Mouse (Mus musculus): ENCODE results near the gene Selenbp1. TPM values are rescaled to one million over a fixed set of nuclear protein-coding genes. Genes with fewer than 3 reads are reported as not detected.

Selenbp1 gene
- total and polyA plus RNA-seq, 3 experiments: 0.25 TPM; not detected in 2

DNA sequence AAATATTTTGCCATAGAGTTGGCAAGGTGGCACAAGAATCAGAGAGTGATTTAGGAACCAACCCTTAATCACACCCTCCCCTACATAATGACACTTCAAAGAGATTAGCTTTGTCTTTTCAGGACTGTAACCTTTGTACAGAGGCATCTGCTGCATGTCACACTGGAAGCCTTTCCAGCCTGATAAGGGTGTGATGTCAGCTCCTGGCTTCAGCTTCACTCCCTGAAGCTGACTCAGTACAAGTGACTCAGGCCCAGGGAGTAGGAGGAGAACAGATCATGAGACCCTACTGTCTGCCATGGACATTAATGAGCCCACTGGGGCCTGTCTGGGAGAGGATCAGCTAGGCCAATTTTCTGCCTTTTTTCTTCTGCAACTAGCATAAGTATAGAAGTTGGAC lies 54.7 kb downstream of the Selenbp1 start:
- Histone ChIP-seq H3K9me3 (replicated peaks; ENCODE audit: low read length) (no peaks in the 10 kb centered on the region), H3K9ac (ENCODE audit: insufficient read depth, low read depth) (no peak overlapping the region), H3K79me2 (replicated peaks; ENCODE audit: control insufficient read depth, extremely low read depth, insufficient read depth, poor library complexity, severe bottlenecking) (no peaks in the 10 kb centered on the region; the same call in 1 of the 2 replicates), H3K36me3 (replicated peaks in 1 of 2; ENCODE audit: control insufficient read depth in 1 of 2, insufficient read depth in 1 of 2, low read length in 1 of 2) (peaks cover 34 to 94% of the 10 kb centered on the region in 2 experiments), H3K4me3 (replicated peaks in 1 of 3; ENCODE audit: low read depth in 2 of 3, low read length in 2 of 3, poor library complexity in 1 of 3) (no peak overlapping the region), H3K27ac (ENCODE audit: insufficient read depth, low read depth) (no peak overlapping the region), H3K4me2 (ENCODE audit: insufficient read depth, low read depth, poor library complexity, severe bottlenecking) (no peak overlapping the region), H3K27me3 (replicated peaks) (no peaks in the 10 kb centered on the region), H3K4me1 (ENCODE audit: control insufficient read depth in 1 of 2, insufficient read depth in 2 of 2) (no peaks in the 10 kb centered on the region)
- in situ Hi-C loops (cut with MboI; ENCODE audit: low pct_ligation_motif_present, low pct_unique_long_range_greater_than_20kb, low sequenced_read_pairs) (no loop called here), dilution Hi-C loops (cut with MboI; ENCODE audit: extremely low pct_ligation_motif_present, extremely low pct_unique_long_range_greater_than_20kb, low sequenced_read_pairs) (no loop called here)
- no peak for TF ChIP-seq GABPA (IDR thresholded peaks at IDR 0.05; ENCODE audit: insufficient replicate concordance, low read depth, low read length)
- no peak for TF ChIP-seq ZKSCAN1 (IDR thresholded peaks at IDR 0.05; ENCODE audit: borderline replicate concordance, low read depth, low read length)
- TF ChIP-seq ETS1 (conservative IDR thresholded peaks at IDR 0.05; ENCODE audit: low read depth, low read length): no peak
- no peak for TF ChIP-seq TBP (conservative IDR thresholded peaks at IDR 0.05; ENCODE audit: low read depth, low read length)
- TF ChIP-seq EP300 (IDR thresholded peaks at IDR 0.05; ENCODE audit: low read length): no peak
- DNase-seq (ENCODE audit: extremely low read depth): no peak

DNA sequence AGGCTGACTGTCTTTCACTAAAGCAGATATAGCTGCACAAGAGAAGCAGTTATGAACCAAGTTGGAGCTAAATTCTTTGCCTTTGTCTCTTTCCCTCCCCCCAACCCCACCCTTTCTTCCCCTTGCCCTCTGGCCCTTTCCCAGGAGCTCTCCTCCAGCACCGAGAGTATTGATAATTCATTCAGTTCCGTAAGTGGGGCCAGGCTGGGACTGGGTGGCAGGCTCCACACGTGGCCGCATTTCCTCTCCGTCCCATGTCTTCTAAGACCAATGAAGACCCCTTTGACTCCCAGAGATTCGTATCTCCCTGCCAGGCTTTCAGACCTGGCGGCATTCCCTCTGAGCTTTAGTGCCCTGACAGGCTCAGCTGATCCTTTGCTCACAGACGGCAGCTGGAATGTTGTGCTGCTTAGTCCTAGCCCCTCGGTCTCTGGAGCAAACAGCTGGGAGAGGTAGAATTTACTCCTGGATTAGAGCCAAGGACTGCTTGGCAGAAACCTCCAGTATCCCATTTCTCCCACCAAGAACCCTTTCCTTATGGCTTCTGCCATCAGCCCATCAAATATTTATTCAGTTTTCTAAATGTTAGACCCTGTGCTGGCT lies 56.4 kb downstream of the Selenbp1 start:
- H3K4me2 ChIP-seq (ENCODE audit: insufficient read depth, low read depth, poor library complexity, severe bottlenecking): no peak overlapping the region

More for the DNA sequence above, 56.4 kb downstream of the Selenbp1 start:
- Histone ChIP-seq H3K36me3 (replicated peaks in 1 of 2; ENCODE audit: control insufficient read depth in 1 of 2, insufficient read depth in 1 of 2, low read length in 1 of 2) (peaks cover 37 to 95% of the 10 kb centered on the region in 2 experiments), H3K9me3 (replicated peaks; ENCODE audit: low read length) (no peaks in the 10 kb centered on the region), H3K4me3 (replicated peaks in 1 of 3; ENCODE audit: low read depth in 2 of 3, low read length in 2 of 3, poor library complexity in 1 of 3) (no peak overlapping the region), H3K4me1 (ENCODE audit: control insufficient read depth in 1 of 2, insufficient read depth in 2 of 2) (no peaks in the 10 kb centered on the region), H3K27ac (ENCODE audit: insufficient read depth, low read depth) (no peak overlapping the region), H3K27me3 (replicated peaks) (no peaks in the 10 kb centered on the region), H3K79me2 (replicated peaks; ENCODE audit: control insufficient read depth, extremely low read depth, insufficient read depth, poor library complexity, severe bottlenecking) (no peaks in the 10 kb centered on the region; the same call in 1 of the 2 replicates), H3K9ac (ENCODE audit: insufficient read depth, low read depth) (no peak overlapping the region)
- TF ChIP-seq SMC3 (IDR thresholded peaks at IDR 0.05; ENCODE audit: low read depth, low read length) (no peak), POLR2AphosphoS2 (IDR thresholded peaks at IDR 0.05; ENCODE audit: low read depth, low read length) (no peak)
- DNase-seq (ENCODE audit: extremely low read depth): no peak
- dilution Hi-C loops (cut with MboI; ENCODE audit: extremely low pct_ligation_motif_present, extremely low pct_unique_long_range_greater_than_20kb, low sequenced_read_pairs) (no loop called here), in situ Hi-C loops (cut with MboI; ENCODE audit: low pct_ligation_motif_present, low pct_unique_long_range_greater_than_20kb, low sequenced_read_pairs) (no loop called here)

Other genes starting within 250 kb of the Selenbp1 start
- not detected in 2 replicates for gene Selenbp2, start 239.5 kb upstream of the Selenbp1 start, total RNA-seq (2012; rRNA removed)
- gene Selenbp2, start 239.5 kb upstream of the Selenbp1 start, total RNA-seq (2014; rRNA removed): not detected in 2 replicates
- not detected in 2 replicates for gene Selenbp2, start 239.5 kb upstream of the Selenbp1 start, polyA plus RNA-seq (2012; ENCODE audit: insufficient read length, low read depth)
- gene Cgn, start 146.6 kb upstream of the Selenbp1 start, total RNA-seq (2012; rRNA removed): 0.17 and 0.25 TPM in 2 replicates
- gene Cgn, start 146.6 kb upstream of the Selenbp1 start, total RNA-seq (2014; rRNA removed): 0.04 TPM in 1 of 2 replicates, not detected in the other
- gene Cgn, start 146.6 kb upstream of the Selenbp1 start, polyA plus RNA-seq (2012; ENCODE audit: insufficient read length, low read depth): 0.41 and 1.1 TPM in 2 replicates
- gene Pogz, start 95.5 kb upstream of the Selenbp1 start, total RNA-seq (2012; rRNA removed): 9.5 and 10.1 TPM in 2 replicates
- 6.7 and 7.7 TPM in 2 replicates for gene Pogz, start 95.5 kb upstream of the Selenbp1 start, total RNA-seq (2014; rRNA removed)
- 23.4 and 23.6 TPM in 2 replicates for gene Pogz, start 95.5 kb upstream of the Selenbp1 start, polyA plus RNA-seq (2012; ENCODE audit: insufficient read length, low read depth)
- gene Psmb4, start 46.1 kb upstream of the Selenbp1 start, total RNA-seq (2012; rRNA removed): 554 and 695 TPM in 2 replicates
- 798 and 801 TPM in 2 replicates for gene Psmb4, start 46.1 kb upstream of the Selenbp1 start, total RNA-seq (2014; rRNA removed)
- 435 and 481 TPM in 2 replicates for gene Psmb4, start 46.1 kb upstream of the Selenbp1 start, polyA plus RNA-seq (2012; ENCODE audit: insufficient read length, low read depth)
- 11.4 and 11.8 TPM in 2 replicates for gene Rfx5, start 21.0 kb downstream of the Selenbp1 start, total RNA-seq (2012; rRNA removed)
- gene Rfx5, start 21.0 kb downstream of the Selenbp1 start, total RNA-seq (2014; rRNA removed): 14.0 and 15.4 TPM in 2 replicates
- 19.9 and 22.0 TPM in 2 replicates for gene Rfx5, start 21.0 kb downstream of the Selenbp1 start, polyA plus RNA-seq (2012; ENCODE audit: insufficient read length, low read depth)
- 39.2 and 44.7 TPM in 2 replicates for gene Pi4kb, start 41.7 kb downstream of the Selenbp1 start, total RNA-seq (2012; rRNA removed)
- gene Pi4kb, start 41.7 kb downstream of the Selenbp1 start, total RNA-seq (2014; rRNA removed): 21.2 and 24.0 TPM in 2 replicates
- 30.7 and 31.3 TPM in 2 replicates for gene Pi4kb, start 41.7 kb downstream of the Selenbp1 start, polyA plus RNA-seq (2012; ENCODE audit: insufficient read length, low read depth)
- 10.8 and 11.1 TPM in 2 replicates for gene Zfp687, start 82.4 kb downstream of the Selenbp1 start, total RNA-seq (2012; rRNA removed)
- 3.3 and 4.2 TPM in 2 replicates for gene Zfp687, start 82.4 kb downstream of the Selenbp1 start, total RNA-seq (2014; rRNA removed)
- 12.6 and 13.5 TPM in 2 replicates for gene Zfp687, start 82.4 kb downstream of the Selenbp1 start, polyA plus RNA-seq (2012; ENCODE audit: insufficient read length, low read depth)
- 258 and 276 TPM in 2 replicates for gene Psmd4, start 109.6 kb downstream of the Selenbp1 start, total RNA-seq (2012; rRNA removed)
- 284 and 305 TPM in 2 replicates for gene Psmd4, start 109.6 kb downstream of the Selenbp1 start, total RNA-seq (2014; rRNA removed)
- 332 and 360 TPM in 2 replicates for gene Psmd4, start 109.6 kb downstream of the Selenbp1 start, polyA plus RNA-seq (2012; ENCODE audit: insufficient read length, low read depth)
- 21.5 and 22.7 TPM in 2 replicates for gene Pip5k1a, start 173.9 kb downstream of the Selenbp1 start, total RNA-seq (2012; rRNA removed)
- 34.1 and 38.0 TPM in 2 replicates for gene Pip5k1a, start 173.9 kb downstream of the Selenbp1 start, total RNA-seq (2014; rRNA removed)
- gene Pip5k1a, start 173.9 kb downstream of the Selenbp1 start, polyA plus RNA-seq (2012; ENCODE audit: insufficient read length, low read depth): 35.8 and 40.3 TPM in 2 replicates
- 33.7 and 34.1 TPM in 2 replicates for gene Vps72, start 178.0 kb downstream of the Selenbp1 start, total RNA-seq (2012; rRNA removed)
- 33.3 and 33.5 TPM in 2 replicates for gene Vps72, start 178.0 kb downstream of the Selenbp1 start, total RNA-seq (2014; rRNA removed)
- gene Vps72, start 178.0 kb downstream of the Selenbp1 start, polyA plus RNA-seq (2012; ENCODE audit: insufficient read length, low read depth): 54.4 and 75.4 TPM in 2 replicates
- 0.21 and 0.47 TPM in 2 replicates for gene Tmod4, start 191.4 kb downstream of the Selenbp1 start, total RNA-seq (2012; rRNA removed)
- gene Tmod4, start 191.4 kb downstream of the Selenbp1 start, total RNA-seq (2014; rRNA removed): not detected in 2 replicates
- gene Tmod4, start 191.4 kb downstream of the Selenbp1 start, polyA plus RNA-seq (2012; ENCODE audit: insufficient read length, low read depth): 0.81 TPM in 1 of 2 replicates, not detected in the other
- 50.5 and 51.0 TPM in 2 replicates for gene Scnm1, start 201.0 kb downstream of the Selenbp1 start, total RNA-seq (2012; rRNA removed)
- gene Scnm1, start 201.0 kb downstream of the Selenbp1 start, total RNA-seq (2014; rRNA removed): 53.1 and 64.5 TPM in 2 replicates
- gene Scnm1, start 201.0 kb downstream of the Selenbp1 start, polyA plus RNA-seq (2012; ENCODE audit: insufficient read length, low read depth): 59.2 and 83.9 TPM in 2 replicates
- 12.0 and 13.6 TPM in 2 replicates for gene Lysmd1, start 201.0 kb downstream of the Selenbp1 start, total RNA-seq (2012; rRNA removed)
- 9.6 and 11.6 TPM in 2 replicates for gene Lysmd1, start 201.0 kb downstream of the Selenbp1 start, total RNA-seq (2014; rRNA removed)
- gene Lysmd1, start 201.0 kb downstream of the Selenbp1 start, polyA plus RNA-seq (2012; ENCODE audit: insufficient read length, low read depth): 7.8 and 8.1 TPM in 2 replicates
- 19.1 and 28.2 TPM in 2 replicates for gene Tnfaip8l2, start 209.3 kb downstream of the Selenbp1 start, total RNA-seq (2012; rRNA removed)
- 24.8 and 26.2 TPM in 2 replicates for gene Tnfaip8l2, start 209.3 kb downstream of the Selenbp1 start, total RNA-seq (2014; rRNA removed)
- 18.2 and 22.5 TPM in 2 replicates for gene Tnfaip8l2, start 209.3 kb downstream of the Selenbp1 start, polyA plus RNA-seq (2012; ENCODE audit: insufficient read length, low read depth)
- gene Sema6c, start 227.4 kb downstream of the Selenbp1 start, total RNA-seq (2012; rRNA removed): 0.30 and 0.42 TPM in 2 replicates
- gene Sema6c, start 227.4 kb downstream of the Selenbp1 start, total RNA-seq (2014; rRNA removed): not detected in 2 replicates
- 0.27 and 0.53 TPM in 2 replicates for gene Sema6c, start 227.4 kb downstream of the Selenbp1 start, polyA plus RNA-seq (2012; ENCODE audit: insufficient read length, low read depth)

All from CH12.LX (cell line).